Mouse (Mus musculus) midbrain, embryonic 12.5 days (tissue): ENCODE data around the gene Fbp1. TPM values are rescaled to one million over a fixed set of nuclear protein-coding genes. Genes with fewer than 3 reads are reported as not detected.
A peak's percentile ranks its signal among the peaks of the same experiment; 100 is the strongest.
"Not testable (repeated sequence)": the region's sequence is repeated elsewhere in the genome, so short reads cannot be mapped to it uniquely, and the experiment has no call there.

Experiments used
- ATAC-seq: fragments of 200-750 bp; cut with Nextera tagmentation; 2 replicates; pipeline ENCODE4 v1.8.0; 2017; ENCODE audit warnings: low read depth, moderate TSS enrichment, moderate library complexity; ENCODE audit not compliant: low FRiP score
- H3K27ac ChIP-seq: fragments of 300-500 bp; sonication (generic); replicated peaks from 2 replicates; pipeline ENCODE4 v1.5.1; 2016; ENCODE audit warnings: mild to moderate bottlenecking
- H3K27me3 ChIP-seq: fragments of 300-500 bp; sonication (generic); 2 replicates; pipeline ENCODE4 v1.6.1; 2016; ENCODE audit warnings: mild to moderate bottlenecking
- H3K36me3 ChIP-seq: fragments of 300-500 bp; sonication (generic); 2 replicates; pipeline ENCODE4 v1.6.1; 2016
- H3K4me1 ChIP-seq: fragments of 300-500 bp; sonication (generic); 2 replicates; pipeline ENCODE4 v1.6.1; 2016
- H3K4me2 ChIP-seq: fragments of 300-500 bp; sonication (generic); replicated peaks from 2 replicates; pipeline ENCODE4 v1.6.1; 2016; ENCODE audit warnings: mild to moderate bottlenecking, moderate library complexity
- H3K4me3 ChIP-seq: fragments of 300-500 bp; sonication (generic); 2 replicates; pipeline ENCODE4 v1.5.1; 2016; ENCODE audit warnings: mild to moderate bottlenecking
- H3K9ac ChIP-seq: fragments of 300-500 bp; sonication (generic); replicated peaks from 2 replicates; pipeline ENCODE4 v1.6.1; 2016; ENCODE audit warnings: mild to moderate bottlenecking, moderate library complexity
- H3K9me3 ChIP-seq: fragments of 300-500 bp; sonication (generic); 2 replicates; pipeline ENCODE4 v1.6.1; 2016; ENCODE audit warnings: mild to moderate bottlenecking
- WGBS: fragments of 180-500 bp; shearing (Covaris S2); methylation state at CpG from one replicate; pipeline ENCODE4 v1.1.7; 2016; 5-methylcytosine and 5-hydroxymethylcytosine counted together
- polyA plus RNA-seq: library from polyadenylated mRNA; unstranded; fragments of >200 nt; fragmentation: Nextera tagmentation; extraction: Ambion mirVana; gene quantifications from 2 replicates; pipeline ENCODE4 v1.2.1, GENCODE M21; 2016

Gene Fbp1
- not detected in 2 replicates for polyA plus RNA-seq

DNA sequence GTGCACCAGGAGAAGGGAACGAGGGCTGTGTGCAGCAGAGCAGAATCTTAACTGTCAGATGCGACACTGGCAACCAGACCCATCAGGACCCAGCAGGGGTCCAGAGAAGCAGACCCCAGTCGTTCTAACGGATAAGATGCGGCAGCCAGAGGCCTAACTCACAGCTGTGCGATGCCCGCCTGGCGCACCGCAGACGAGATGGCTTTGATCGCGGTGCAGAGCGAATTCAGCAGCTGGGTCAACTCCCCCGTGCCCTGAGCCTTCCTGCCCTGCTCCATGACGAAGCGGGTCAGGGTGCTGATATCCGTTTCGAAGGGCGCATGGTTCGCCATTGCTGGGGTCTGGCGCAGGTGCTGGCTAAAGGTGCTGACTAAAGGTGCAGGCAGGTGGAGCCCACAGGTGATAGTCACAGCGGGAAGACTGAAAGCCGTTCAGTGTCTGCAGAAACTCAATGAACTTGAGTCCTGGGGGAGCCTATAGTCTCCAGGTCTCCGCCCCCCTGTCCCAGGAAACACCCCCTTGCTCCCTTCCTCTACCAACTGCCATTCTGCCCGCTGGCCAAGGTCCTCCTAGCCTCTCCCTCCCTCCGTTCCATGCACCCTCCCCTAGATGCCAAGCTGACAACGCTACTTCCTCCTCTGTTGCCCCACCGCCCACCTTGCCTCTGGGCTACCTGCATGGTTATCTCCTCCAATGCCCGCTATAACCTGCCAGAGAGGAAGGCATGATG, at the start of gene Fbp1:
Gene Fbp1 (minus strand): TSS at position 571 of the 730 bp plus-strand sequence.
- WGBS: 4% methylated on average over 29 of the region's 29 CpGs
- Histone ChIP-seq H3K27me3 (peaks cover 38% of the 10 kb centered on the region), H3K9ac (no peak within 1 kb of the TSS), H3K4me2 (peak within 1 kb of the TSS; percentile 46), H3K27ac (no peak within 1 kb of the TSS), H3K4me3 (peak within 1 kb of the TSS; percentile 25), H3K9me3 (no peaks in the 10 kb centered on the region), H3K36me3 (no peaks in the 10 kb centered on the region), H3K4me1 (0 out of 2 replicates have a peak, but pooled peaks cover 9% of the 10 kb centered on the region)
- peak; percentile 56; the same call in 1 of the 2 replicates for ATAC-seq

DNA sequence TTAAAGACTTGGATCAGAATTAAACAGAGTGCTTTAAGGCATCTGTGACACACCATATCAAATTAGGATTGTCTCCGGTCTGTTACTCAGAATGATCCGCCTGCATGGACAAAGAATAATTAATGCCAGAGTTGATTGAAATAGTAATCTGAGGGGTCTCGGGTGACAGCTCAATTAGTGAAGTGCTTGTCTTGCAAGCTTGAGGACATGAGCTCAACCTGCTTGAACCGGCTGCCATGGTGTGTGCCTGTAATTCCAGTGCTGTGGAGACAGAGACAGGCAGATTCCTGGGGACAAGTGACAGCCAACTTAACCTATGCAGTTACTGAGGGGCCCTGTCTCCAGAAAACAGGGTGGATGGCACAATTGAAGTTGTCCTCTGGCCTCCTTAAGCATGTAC, 44.4 kb upstream of the Fbp1 start:
- 53% methylated on average over 4 of the region's 4 CpGs for WGBS
- ATAC-seq: peak; percentile 70; the same call in 1 of the 2 replicates
- no peak overlapping the region for H3K27ac ChIP-seq

DNA sequence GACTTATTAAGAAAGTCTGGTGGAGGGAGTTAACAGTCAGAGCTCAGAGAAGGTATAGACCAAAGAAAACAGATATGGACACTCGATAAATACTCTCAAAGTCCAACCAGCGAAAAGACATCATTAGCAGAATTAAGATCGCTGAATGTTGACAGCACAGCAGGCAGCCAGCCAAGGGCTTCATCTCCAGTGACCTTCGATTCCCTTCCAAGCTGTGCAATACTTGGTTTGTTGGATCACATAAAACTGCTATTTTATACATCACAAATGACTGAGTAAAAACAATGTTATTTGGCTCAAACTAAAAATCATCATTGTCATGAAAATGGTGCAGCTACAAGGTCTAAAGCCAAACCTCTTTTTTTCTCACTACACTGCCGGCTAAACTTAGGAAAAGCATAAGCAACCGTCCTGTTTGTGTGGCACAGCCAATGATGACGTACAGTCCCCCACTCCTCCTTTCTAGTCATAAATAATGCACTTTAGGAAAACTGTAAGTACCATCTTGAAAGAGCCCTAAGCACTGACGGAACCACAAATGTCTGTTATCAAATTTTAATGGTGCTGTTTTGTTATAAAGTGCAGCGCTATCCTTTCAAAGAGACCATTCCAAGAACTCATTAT, 41.8 kb upstream of the Fbp1 start:
- WGBS: 88% methylated on average over 9 of the region's 9 CpGs
- Histone ChIP-seq H3K4me3 (no peak overlapping the region), H3K9me3 (no peaks in the 10 kb centered on the region), H3K4me2 (no peak overlapping the region), H3K27me3 (no peaks in the 10 kb centered on the region), H3K36me3 (no peaks in the 10 kb centered on the region), H3K27ac (no peak overlapping the region), H3K4me1 (no peaks in the 10 kb centered on the region), H3K9ac (no peak overlapping the region)
- ATAC-seq: no peak

More for the DNA sequence above, 44.4 kb upstream of the Fbp1 start:
- Histone ChIP-seq H3K4me1 (no peaks in the 10 kb centered on the region), H3K9ac (no peak overlapping the region), H3K27me3 (no peaks in the 10 kb centered on the region), H3K4me2 (no peak overlapping the region), H3K9me3 (no peaks in the 10 kb centered on the region), H3K36me3 (no peaks in the 10 kb centered on the region), H3K4me3 (no peak overlapping the region)

DNA sequence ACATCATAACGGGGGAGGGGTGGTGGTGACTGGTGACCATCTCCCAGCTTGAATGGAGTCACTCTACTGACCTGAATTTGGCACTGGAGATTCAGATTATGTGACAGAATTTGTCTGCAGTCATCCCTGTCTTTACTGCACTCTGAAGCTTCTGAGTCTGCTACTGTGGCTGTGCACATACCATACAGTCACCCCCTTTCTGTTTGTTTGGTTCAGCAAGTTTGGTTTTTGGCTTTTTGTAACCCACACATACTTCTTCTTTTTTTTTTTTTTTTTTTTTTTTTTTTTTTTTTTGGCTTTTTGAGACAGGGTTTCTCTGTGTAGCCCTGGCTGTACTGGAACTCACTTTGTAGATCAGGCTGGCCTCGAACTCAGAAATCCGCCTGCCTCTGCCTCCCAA, 41.1 kb upstream of the Fbp1 start:
- 95% methylated on average over 3 of the region's 3 CpGs for WGBS
- not testable (repeated sequence) for ATAC-seq, H3K4me2 ChIP-seq, H3K4me1 ChIP-seq, H3K27ac ChIP-seq, H3K27me3 ChIP-seq, H3K9ac ChIP-seq, H3K4me3 ChIP-seq, H3K36me3 ChIP-seq, H3K9me3 ChIP-seq

DNA sequence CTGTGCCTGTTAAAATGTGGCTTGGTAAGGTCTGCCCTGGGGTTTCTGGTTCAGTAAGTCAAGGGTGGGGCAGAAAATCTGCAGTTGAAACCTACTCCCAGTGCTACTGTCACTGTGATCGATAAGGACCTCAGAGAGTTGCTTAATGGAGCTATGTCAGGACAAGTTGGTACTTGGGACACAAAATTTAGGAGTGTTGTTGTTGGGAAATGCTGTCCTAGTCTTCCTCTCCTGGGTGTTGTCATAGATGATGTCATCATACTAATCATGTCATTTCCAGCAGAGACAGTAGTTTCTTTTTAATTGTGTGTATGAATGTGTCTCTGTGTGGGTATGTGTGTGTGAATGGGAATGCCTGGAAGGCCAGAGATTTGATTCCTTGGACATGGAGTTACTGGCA, 39.4 kb upstream of the Fbp1 start:
- no peak for ATAC-seq
- no peak overlapping the region for H3K9ac ChIP-seq

DNA sequence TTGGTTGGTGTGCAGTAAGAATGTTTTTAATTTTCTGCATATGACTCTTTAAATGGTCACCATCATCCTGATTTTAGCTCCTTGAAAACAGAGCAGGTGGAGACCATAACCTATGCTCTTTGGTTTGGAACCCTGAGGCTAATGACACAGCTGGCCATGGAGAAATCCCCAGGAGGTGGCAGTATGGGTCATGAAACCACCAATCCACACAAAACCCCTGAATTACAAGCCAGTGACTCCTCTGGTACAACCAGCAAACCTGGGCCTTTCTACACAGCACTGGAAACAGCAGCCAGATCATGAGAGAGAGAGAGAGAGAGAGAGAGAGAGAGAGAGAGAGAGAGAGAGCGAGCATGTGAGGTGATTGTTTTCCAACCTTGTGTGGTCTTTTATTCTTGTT, 38.4 kb upstream of the Fbp1 start:
- H3K27me3 ChIP-seq: no peaks in the 10 kb centered on the region
- H3K27ac ChIP-seq: no peak overlapping the region
- H3K4me2 ChIP-seq: no peak overlapping the region
- no peak overlapping the region for H3K4me3 ChIP-seq
- no peaks in the 10 kb centered on the region for H3K4me1 ChIP-seq
- 67% methylated on average over 1 of the region's 1 CpGs for WGBS
- no peak for ATAC-seq
- no peaks in the 10 kb centered on the region for H3K9me3 ChIP-seq
- H3K9ac ChIP-seq: no peak overlapping the region
- no peaks in the 10 kb centered on the region for H3K36me3 ChIP-seq

More for the DNA sequence above, 39.4 kb upstream of the Fbp1 start:
- Histone ChIP-seq H3K4me1 (no peaks in the 10 kb centered on the region), H3K9me3 (no peaks in the 10 kb centered on the region), H3K27ac (no peak overlapping the region), H3K36me3 (no peaks in the 10 kb centered on the region), H3K27me3 (no peaks in the 10 kb centered on the region), H3K4me3 (no peak overlapping the region), H3K4me2 (no peak overlapping the region)
- whole genome bisulfite sequencing: 75% methylated on average over 1 of the region's 1 CpGs

DNA sequence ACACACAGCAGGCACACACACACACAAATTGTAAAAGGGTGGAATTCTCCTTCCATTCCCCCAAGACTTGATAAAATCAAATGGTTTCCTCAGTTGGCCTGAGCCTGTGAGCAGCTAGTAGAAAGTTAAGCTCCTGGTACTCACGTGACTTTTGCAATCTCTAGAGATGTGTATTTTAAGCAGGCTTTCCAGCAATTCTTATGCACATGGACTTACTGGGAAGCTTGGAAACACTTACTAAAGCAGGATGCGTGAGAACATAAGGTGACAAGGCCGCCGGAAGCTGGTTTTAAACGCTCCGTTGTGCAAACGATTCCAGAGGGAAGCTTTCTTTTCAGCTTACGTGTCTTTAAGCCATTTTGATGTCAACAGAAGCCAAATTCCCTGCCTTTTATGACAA, 35.1 kb upstream of the Fbp1 start:
- Histone ChIP-seq H3K4me1 (no peaks in the 10 kb centered on the region), H3K9me3 (no peaks in the 10 kb centered on the region), H3K27me3 (no peaks in the 10 kb centered on the region), H3K4me3 (no peak overlapping the region), H3K36me3 (no peaks in the 10 kb centered on the region), H3K4me2 (no peak overlapping the region), H3K27ac (no peak overlapping the region), H3K9ac (no peak overlapping the region)
- WGBS: 71% methylated on average over 8 of the region's 8 CpGs
- ATAC-seq: no peak

DNA sequence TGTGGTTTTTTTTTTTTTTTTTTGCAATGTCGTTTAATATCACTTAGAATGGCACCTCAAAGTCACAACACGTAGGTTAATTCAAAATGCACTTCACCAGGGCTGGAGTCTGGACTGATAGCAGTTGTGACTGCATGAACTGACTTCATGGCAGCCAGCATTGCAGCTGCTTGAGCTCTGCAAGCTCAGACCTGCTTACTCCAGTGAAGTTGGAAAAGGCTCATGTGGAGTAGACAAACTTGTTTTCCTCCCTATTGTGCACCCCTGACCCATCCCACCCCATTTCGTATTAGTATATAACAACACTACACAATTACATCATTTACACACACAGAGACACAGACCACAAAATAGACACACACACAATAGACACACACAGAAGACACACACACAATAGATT, 34.6 kb upstream of the Fbp1 start:
- Histone ChIP-seq H3K36me3 (no peaks in the 10 kb centered on the region), H3K9me3 (no peaks in the 10 kb centered on the region), H3K9ac (no peak overlapping the region), H3K27me3 (no peaks in the 10 kb centered on the region), H3K4me3 (no peak overlapping the region), H3K4me1 (no peaks in the 10 kb centered on the region), H3K4me2 (no peak overlapping the region), H3K27ac (no peak overlapping the region)
- WGBS: 81% methylated on average over 3 of the region's 3 CpGs
- ATAC-seq: no peak

DNA sequence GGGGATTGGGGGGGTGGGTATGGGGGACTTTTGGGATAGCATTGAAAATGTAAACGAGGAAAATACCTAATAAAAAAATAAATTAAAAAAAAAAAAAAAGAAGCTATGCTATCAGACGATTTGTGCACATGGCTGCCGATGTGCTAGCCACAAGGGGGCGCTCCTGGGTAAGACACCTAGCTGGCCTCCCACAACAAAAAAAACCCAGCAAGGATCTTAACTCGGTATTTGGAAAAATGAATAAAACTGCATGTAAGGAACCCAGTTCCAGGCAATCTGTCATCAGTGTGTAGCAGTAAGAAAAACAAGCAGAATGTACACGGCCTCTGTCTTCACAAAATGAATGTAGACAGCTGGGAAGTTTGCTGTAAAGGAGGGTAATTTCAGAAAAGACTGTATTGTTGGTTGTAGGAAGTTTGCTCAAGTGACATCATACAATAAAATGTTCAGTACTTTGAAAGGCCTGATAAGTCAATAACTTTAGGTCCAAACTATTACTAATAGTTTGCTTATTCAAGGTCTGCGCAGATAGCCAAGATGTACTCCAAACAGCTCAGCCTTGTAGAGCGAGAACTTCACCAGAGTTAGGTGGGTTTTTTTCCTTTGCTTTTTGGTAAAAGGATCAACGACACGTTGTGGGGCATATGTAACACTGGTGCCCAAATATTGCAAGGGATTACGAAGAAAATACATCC, 31.7 kb upstream of the Fbp1 start:
- Histone ChIP-seq H3K27ac (no peak overlapping the region), H3K4me1 (no peaks in the 10 kb centered on the region), H3K4me3 (no peak overlapping the region), H3K36me3 (no peaks in the 10 kb centered on the region), H3K9ac (no peak overlapping the region), H3K27me3 (no peaks in the 10 kb centered on the region), H3K9me3 (no peaks in the 10 kb centered on the region), H3K4me2 (no peak overlapping the region)
- WGBS: 38% methylated on average over 11 of the region's 11 CpGs
- no peak for ATAC-seq

DNA sequence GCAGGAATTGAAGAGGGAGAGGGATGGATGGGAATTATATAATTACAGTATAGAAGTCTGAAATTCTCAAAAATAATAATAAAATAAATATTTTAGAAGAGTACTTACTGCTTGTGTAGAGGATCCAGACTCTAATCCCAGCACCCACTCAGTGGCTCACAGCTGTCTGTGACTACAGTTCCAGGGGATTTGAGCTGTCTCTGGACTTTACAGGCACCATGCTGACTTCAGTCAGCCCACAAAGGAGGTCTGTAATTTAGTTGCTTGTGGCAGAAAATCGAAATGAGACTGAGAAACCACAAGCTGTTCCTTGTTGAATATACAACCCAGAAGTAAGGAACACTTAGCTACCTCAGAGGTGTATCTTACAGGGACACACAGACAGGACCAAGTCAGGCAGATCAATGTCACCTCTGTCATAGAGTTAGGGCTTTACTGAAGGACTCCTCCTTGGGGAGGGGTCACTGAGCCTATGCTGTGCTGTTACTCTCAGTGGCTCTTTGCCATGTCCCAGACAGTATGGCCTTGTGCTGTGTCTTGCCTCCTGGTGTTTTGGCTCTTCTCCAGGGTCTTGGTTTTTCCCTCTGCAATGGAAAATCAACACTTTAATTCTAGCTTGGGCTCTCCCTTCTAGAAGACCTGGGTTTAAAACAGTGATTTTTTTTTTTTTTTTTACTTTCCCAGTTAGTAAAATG, 29.5 kb upstream of the Fbp1 start:
- no peaks in the 10 kb centered on the region for H3K36me3 ChIP-seq
- H3K4me1 ChIP-seq: no peaks in the 10 kb centered on the region
- no peak overlapping the region for H3K4me3 ChIP-seq
- no peak overlapping the region for H3K4me2 ChIP-seq
- H3K27ac ChIP-seq: no peak overlapping the region
- no peaks in the 10 kb centered on the region for H3K9me3 ChIP-seq
- no peak for ATAC-seq
- no peaks in the 10 kb centered on the region for H3K27me3 ChIP-seq
- H3K9ac ChIP-seq: no peak overlapping the region
- 42% methylated on average over 1 of the region's 1 CpGs for WGBS

DNA sequence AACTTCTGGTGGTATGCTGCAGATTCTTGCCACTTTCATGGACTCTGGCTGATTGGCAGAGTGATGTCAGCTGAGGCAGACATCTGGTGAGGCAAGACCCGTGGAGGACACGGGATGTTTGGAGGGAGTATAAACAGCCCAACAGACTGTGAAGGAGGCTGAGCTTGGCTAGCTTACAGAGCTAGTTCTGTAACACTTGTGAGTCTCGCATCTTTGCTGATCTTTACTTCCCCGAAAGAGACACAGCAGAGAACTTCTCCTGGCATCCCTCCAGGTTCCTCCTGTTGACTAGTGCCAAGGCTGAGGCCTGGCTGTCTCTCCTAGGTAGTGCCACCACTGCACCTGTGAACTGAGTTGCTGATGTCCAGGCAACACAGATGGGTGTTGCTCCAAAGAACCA, 28.6 kb upstream of the Fbp1 start:
- H3K36me3 ChIP-seq: no peaks in the 10 kb centered on the region
- ATAC-seq: no peak
- H3K27me3 ChIP-seq: no peaks in the 10 kb centered on the region
- no peak overlapping the region for H3K9ac ChIP-seq
- H3K4me1 ChIP-seq: no peaks in the 10 kb centered on the region
- no peak overlapping the region for H3K4me2 ChIP-seq
- WGBS: 81% methylated on average over 4 of the region's 4 CpGs
- H3K4me3 ChIP-seq: no peak overlapping the region
- no peaks in the 10 kb centered on the region for H3K9me3 ChIP-seq
- H3K27ac ChIP-seq: no peak overlapping the region

DNA sequence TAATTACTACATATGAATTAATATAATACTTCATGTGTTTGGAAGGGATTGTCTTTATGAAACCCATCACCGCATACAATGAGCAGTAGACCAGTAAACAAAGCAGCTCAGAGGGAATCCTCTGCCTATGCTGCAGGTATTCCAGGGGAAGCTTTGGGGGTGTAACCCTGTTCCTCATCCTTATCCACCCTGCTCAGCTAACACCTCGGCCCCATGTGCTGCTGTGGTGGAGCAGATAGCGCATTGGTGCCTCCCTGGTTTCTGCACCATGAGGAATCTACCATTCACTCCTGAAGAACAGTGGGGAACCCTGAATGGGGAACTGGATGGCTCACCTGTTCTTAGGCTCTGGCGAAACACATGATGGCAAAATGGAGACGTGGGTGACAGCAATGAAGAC, 23.5 kb upstream of the Fbp1 start:
- Histone ChIP-seq H3K4me3 (no peak overlapping the region), H3K4me1 (no peaks in the 10 kb centered on the region), H3K9ac (no peak overlapping the region), H3K9me3 (no peaks in the 10 kb centered on the region), H3K27me3 (no peaks in the 10 kb centered on the region), H3K27ac (no peak overlapping the region), H3K4me2 (no peak overlapping the region), H3K36me3 (no peaks in the 10 kb centered on the region)
- 86% methylated on average over 5 of the region's 5 CpGs for WGBS
- ATAC-seq: no peak
